Mouse (Mus musculus): Measurements from ENCODE around the gene Frmd4a.

DNA sequence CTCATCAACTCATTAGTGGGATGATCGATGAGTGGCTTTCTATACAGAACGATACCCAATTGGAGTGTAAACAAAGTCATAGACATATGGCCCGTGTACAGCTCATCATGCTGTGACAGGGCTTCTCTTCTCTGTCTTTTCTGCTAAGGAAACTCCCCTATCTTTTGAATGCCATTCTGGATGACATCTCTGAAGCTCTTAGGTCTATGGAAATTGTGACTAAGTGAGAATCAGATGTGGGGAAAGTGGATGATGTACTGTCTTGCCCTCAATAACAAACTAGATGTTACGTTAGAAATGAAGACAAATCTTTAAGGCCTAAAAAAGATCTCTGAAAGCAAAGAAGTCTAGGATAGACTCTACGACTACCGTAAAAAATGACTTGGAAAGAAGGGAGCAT, 362.9 kb downstream of the Frmd4a start:
- TF ChIP-seq CTCF (conservative IDR thresholded peaks at IDR 0.05; ENCODE audit: low read length) (no peak), POU5F1 (IDR thresholded peaks at IDR 0.05; ENCODE audit: borderline replicate concordance, low read length) (no peak), NANOG (IDR thresholded peaks at IDR 0.05; ENCODE audit: borderline replicate concordance, low read length) (no peak)
